Mouse (Mus musculus) natural killer cell, adult 2 months (primary cell): ENCODE data around the gene Lyl1.

Experiments used
- DNase-seq, 2 experiments: peaks; one replicate each; pipeline ENCODE4 v3.0.0; 2022; ENCODE audit warnings: low spot score in 2 of 2

Lyl1 gene

DNA sequence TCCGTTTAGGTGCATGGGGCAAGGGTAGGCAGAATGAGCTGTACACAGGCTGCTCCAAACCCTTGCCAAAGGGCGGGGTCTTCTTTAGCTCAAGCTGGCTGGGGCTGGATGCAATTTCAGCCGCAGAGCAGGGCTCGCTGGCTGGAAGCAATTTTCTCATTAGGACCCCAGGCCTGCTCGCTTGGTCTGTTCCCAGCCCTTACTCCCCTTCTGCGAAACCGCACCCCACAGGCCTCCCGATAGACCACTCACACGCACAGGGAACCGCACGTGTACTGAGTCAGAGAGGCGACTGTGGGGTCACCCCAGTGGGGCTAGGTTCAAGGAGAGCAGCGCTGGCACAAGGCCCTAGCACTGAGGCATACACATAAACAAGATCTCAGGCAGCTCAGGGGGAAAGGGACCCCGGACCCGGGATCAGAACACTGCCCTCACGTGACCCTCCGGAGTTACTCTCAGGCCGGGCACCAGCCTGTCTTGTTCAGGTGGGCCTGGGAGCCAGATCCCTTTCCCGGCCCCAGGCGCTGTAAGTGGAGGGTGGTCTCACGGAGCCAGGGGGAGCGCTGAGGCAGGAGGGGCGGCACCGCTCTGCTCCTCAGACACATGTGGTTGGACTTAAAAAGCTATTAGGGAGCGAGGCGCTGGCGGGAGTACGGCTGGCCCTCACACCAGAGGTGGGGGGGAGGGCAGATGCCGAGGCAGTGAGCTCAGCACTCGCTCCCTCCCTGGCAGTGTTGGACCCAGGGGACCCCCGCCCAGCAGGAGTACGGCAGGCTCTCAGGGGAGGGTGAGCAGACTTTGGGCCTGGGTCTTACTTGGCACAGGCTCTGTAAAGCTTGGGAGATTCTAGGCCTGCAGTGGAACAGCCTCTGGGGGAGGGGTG, 41.2 kb downstream of the Lyl1 start:
- no peak for DNase-seq

DNA sequence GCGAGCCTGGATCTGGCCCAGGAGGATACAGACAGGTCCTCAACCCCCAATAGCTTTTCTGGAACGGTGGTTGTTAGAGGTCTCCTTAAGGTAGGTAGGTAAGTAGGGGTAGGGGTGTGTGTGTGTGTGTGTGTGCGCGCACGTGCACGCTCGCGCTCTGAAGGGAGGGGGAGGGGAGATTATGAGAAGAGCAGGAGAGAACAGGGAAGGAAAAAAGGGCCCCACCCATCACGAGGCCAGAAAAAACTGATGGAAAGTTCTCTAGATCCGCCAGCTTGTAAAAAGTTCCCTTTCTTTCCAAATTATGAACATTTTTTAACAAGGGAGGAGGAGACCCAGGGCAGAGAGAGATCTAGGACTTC, 41.8 kb downstream of the Lyl1 start:
- DNase-seq, result no peak

DNA sequence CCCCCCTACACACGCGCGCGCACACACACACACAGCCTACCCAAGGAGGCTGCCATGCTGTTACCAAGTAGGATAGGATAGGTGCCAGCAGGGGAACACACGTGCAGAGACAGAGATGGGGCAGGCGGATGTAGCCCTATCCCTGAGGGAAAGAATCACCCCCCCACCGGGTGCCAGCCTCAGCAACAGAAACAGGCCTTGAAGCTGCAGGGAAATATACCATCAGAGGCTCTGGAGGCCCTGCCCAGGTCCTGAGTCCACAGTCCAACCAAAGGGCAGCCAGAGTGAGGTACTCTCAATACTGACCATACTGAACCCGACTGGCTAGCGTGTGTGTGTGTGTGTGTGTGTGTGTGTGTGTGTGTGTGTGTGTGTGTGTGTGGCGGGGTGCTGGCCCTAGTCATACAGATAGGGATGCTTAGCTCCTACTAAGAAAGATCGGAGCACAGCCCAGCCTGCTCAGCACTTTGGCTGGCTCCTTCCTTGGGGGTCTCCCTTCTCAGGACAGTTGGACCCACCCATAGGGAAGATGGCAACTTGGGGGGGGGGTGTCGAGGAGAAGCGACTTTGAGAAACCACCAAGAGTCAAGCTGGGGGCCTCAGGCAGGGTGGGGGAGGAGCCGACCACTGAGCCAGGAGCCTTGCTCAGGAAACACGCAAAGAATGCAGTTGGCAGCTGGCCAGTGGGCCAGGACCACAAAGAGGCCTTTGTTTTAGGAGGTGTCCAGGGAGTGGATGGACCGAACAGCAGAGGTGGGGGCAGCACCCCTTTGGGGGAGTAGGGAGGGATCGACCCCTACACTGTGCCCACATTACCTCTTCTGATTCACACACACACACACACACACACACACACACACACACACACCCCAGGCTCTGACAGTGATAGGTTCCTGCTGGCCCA, 42.5 kb downstream of the Lyl1 start:
- DNase-seq, result no peak

DNA sequence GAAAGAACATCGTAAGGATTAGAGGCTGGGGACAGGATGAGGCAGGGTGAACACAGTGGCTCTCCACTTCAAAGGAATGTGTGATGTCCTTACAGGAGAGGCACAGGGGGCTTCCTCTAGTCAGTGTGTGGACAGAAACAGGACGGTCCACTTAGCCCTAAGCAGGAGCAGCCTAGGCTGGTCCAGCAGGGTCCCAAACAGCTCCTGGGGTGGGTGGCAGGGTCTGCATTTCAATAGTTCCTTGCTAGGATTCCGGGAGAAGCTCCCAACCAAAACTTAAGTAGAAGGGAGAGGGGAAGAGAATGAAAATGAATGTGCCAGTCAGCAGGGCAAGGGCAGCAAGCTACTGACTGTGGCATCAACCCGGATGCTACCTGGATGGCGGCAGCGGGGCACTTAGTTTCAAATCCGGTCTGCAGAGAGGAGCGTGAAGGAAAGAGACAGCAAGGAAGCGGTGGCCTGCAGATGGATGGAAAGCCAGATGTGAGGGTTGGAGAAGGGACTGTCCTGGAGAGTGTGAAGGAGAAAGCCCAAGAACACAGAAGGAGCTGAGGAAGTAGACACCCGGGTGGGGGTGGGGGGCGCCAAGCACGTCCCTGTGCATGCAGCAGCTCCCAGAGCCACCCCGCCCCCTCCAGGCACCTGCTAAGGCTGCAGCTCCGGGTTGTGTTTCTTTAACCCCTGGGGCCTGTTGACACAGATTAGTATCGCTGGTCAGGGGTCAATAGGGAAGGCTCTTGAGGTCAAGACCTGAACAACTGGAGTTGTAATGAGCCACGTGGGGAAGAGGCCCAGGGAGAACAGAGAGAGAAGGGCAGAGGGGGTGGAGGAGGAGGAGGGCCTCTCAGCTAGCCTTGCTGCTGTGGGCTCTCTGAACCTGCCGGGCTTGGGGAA, 44.0 kb downstream of the Lyl1 start:
- DNase-seq, result no peak

DNA sequence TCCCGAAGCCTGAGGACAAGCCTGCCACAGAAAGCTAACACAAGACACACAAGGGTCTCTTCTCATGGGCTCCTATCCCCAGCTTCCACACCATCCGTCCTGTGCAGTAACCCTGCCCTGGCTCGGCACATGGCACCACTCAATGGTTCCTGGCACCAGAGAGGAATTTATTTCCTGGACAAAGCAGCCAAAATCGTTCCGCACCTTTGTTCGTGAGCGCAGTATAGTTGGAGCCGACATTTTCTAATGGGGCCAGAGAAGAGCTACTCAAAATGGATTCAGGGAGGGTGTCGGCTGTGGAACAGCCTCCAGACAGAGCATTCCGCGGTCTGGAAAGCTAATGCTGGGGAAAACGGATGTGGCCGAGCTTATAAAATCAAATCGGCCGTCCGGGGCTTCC, 48.3 kb downstream of the Lyl1 start:
- no peak for DNase-seq

DNA sequence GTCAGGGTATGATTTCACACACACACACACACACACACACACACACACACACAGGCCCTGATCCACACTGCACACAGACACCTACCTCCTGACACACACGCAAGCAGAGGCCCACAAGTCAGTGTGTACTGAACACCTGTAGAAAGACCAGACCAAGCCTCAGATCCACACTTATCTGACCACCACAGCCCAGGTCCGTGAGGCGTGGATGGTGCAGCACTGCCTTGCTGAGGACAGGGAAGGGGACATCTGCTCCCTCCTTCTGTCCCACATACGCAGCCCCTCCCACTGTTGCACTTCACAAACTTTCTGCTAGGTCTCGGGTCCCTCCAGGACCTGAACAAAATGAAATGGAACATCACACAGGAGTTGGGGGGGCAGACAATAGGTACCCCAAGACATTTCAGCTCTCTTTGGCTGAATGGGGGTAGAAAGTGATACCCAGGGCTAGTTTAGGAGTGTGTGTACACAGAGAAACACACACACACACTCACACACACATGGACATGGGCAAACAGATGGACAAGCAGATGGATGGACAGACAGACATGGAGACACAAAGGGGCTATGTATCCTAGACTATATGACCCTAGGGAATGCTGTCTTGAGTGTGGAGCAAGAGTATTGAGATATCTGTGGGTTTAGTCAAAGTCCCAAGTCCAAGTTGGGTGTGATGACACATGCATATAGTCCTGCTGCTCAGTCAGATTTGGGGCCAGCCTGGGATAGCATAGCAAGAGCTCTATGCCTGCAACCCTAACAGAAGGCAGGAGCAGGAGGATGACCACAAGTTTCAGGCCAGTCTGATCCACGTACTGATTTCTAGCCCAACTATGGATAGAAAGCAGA, 51.7 kb downstream of the Lyl1 start:
- no peak for DNase-seq
